Mouse (Mus musculus) inflammation-experienced regulatory T-cells, adult 16 weeks (primary cell): ENCODE measurements around the gene Tmem14a. TPM values are rescaled to one million over a fixed set of nuclear protein-coding genes. Genes with fewer than 3 reads are reported as not detected.

ENCODE experiments used
- polyA plus RNA-seq: library from polyadenylated mRNA; unstranded; fragments of 100-300 nt; shearing (Covaris generic); gene quantifications from one replicate; pipeline ENCODE4 v1.2.1, GENCODE M21; 2017

The Tmem14a gene
- 6.2 TPM for polyA plus RNA-seq

GRCm38 (mm10) chr1:21218489-21218919 is at the start of gene Tmem14a:
Tmem14a (plus strand) TSS chr1:21218575.

GRCm38 (mm10) chr1:21239911-21240898 is 21.8 kb downstream of the Tmem14a start, which contains the start of gene Gsta3:
Gsta3 (plus strand) TSS chr1:21240589.

Other genes with a start within 250 kb of the Tmem14a start
- 5.1 TPM for gene Tram2, start 139.3 kb upstream of the Tmem14a start, polyA plus RNA-seq
- gene Gsta3, start 22.0 kb downstream of the Tmem14a start, polyA plus RNA-seq = 1.7 TPM
- gene Khdc1a, start 131.1 kb downstream of the Tmem14a start, polyA plus RNA-seq = 1.5 TPM
- gene Khdc1c, start 149.8 kb downstream of the Tmem14a start, polyA plus RNA-seq = not detected
- gene Khdc1b, start 165.0 kb downstream of the Tmem14a start, polyA plus RNA-seq = not detected